Mouse (Mus musculus): ENCODE measurements around the gene Camk1d.

The Camk1d gene

DNA sequence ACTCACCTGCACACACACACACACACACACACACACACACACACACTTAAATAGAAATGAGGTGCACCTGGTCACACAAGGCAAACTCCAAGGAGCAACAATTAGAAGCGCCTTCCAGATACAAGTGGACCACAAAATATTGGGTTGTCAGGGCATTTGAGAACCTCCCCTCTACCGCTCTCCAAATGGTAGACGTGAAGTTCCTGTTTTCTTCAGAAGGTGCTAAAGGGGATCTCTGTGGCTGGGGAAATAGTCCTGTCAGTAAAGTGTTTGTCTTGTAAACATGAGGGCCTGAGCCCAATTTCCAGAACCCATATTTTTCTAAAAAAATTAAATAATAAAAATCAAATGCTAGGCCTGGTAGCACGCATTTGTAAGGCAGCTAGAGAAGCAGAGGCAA, 4.4 kb downstream of the Camk1d start:
- DNase-seq (ENCODE audit: low spot score), result no peak

GRCm38 (mm10) chr2:5707871-5708733, 6.2 kb downstream of the Camk1d start:
- peak; percentile 59 for DNase-seq (ENCODE audit: low spot score)

- no peak for DNase-seq (ENCODE audit: low spot score)
These were observed 7.7 kb downstream of the Camk1d start for GRCm38 (mm10) chr2:5706618-5707017.

DNA sequence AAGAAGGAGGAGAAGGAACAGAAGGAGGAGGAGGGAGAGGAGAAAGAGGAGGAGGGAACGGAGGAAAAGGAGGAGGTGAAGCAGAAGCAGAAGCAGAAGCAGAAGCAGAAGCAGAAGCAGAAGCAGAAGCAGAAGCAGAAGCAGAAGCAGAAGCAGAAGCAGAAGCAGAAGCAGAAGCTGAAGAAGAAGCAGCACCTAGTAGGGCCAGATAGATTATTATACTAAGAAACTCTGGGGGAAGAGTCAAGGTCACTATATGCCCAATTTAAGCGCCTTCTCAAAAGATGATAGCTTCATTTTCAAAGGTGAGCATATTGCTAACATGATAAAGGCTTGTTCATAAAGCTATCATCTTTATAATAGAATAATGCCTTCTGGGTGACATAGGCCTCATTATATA, 11.9 kb downstream of the Camk1d start:
- DNase-seq (ENCODE audit: low spot score), result no peak

DNA sequence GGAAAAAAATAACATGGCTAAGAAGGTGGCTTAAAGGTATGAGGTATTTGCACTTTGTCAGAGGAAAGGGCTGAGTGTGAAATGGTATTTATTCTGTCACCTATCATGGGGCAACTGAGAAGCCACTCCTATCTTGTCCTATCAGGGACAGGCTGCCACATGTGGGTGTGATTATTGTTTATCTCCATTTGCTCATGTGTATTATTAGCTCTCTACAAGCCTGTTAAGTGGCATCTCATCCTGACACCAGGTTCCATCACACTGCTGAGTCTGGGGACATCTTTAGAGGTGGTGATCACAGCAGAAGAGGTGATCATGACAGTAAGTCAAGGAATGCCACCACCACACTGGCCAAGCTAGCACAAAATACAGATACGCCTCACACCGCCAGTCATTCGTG, 13.4 kb downstream of the Camk1d start:
- no peak for DNase-seq (ENCODE audit: low spot score)

- no peak for DNase-seq (ENCODE audit: low spot score)
These were observed 15.9 kb downstream of the Camk1d start for GRCm38 (mm10) chr2:5698451-5698850.

DNA sequence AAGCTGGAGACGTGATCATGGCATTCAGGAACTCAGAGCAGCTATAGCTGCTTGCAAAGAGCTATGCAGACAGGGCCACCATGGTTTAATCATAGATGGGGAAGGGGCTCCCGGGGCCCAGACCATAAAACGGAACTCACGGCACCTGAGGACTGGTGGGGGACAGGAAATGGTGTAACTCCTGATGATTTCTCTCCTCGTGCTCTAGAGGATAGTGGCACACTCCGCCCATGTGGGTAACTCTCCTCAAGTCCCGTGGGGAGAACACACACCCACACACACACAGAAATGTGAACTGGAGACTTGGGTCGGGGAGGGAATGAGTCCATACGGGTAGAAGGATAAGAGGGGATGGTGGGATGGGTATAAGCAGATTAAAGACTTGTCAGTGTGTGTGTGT, 20.2 kb downstream of the Camk1d start:
- DNase-seq (ENCODE audit: low spot score), result no peak

- no peak for DNase-seq (ENCODE audit: low spot score)
These were observed 22.6 kb downstream of the Camk1d start for GRCm38 (mm10) chr2:5691729-5692128.

DNA sequence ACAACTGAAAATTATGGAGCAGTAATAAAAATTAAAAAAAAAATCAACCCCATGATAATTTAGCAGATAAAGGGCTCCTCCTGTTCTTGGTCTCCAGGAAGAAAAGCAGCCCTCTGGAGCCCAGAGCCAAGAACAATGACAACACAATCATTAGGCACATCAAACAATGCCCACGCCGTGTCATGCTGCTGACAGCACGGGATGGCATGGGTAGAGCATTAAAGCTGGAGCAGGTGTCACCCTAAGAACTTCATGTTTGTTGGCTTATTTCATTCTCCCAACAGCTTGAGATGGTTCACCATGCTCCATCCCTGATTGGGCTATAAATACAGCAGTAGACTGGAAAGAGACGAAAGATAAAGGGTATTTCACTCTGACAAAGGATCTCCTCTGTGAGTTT, 30.9 kb downstream of the Camk1d start:
- DNase-seq (ENCODE audit: low spot score), result no peak

- no peak for DNase-seq (ENCODE audit: low spot score)
These were observed 32.4 kb downstream of the Camk1d start for GRCm38 (mm10) chr2:5681909-5682308.

DNA sequence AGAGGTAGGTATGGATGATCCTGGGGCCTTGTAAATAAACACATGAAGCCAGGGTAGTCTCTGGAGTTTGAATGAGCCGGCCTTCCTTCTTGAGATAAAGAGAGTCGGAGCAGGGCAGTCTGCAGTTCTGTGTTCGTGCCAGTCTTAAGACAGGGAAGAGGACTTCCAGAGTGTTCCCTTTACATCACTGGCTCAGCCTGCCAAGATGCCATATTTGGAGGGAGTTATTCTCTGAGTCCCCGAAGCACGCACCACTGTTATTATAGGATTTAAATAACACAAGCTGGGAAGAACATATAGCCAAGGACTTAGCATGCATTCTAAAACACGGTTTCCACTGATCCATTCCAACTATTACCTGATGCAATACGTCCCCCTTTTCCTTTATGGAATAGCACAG, 33.0 kb downstream of the Camk1d start:
- DNase-seq (ENCODE audit: low spot score), result no peak

- no peak for DNase-seq (ENCODE audit: low spot score)
These were observed 35.3 kb downstream of the Camk1d start for GRCm38 (mm10) chr2:5679055-5679454.

- DNase-seq (ENCODE audit: low spot score), result no peak
These were observed 36.8 kb downstream of the Camk1d start for GRCm38 (mm10) chr2:5677472-5677871.

DNA sequence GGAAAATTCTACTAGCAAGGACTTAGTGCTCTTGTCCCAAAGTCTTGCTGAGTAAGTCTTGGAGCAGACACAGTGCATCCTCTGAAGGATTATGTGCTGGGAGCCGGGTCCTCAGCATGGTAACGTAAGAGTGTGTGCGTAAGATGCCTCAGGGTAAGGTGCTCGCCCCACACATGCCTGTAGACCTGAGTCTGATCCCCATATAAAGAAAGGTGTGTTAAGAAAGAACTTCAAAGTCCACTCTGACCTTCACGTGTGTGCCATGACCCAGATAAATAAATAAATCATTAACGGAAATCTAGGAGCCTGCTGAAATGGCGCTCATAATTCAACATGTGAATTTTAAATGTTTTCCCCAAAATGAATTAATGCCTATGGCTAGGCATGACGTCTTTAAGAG, 37.5 kb downstream of the Camk1d start:
- no peak for DNase-seq (ENCODE audit: low spot score)

DNA sequence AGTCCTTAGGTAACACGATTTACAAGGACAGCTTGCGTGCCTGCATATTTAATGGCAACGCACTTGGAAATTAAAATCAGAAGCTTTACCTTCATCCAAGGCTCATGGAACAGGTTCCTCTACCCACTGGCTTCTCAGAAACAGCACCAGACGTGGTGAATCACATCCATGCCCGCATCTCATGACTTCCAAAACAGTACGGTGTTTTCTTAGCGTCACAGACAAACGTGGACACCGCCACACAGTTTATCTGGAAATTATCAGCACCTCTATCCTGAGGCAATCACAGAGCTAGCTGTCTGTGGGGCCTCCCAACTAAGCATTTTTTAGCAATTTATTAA, 38.2 kb downstream of the Camk1d start:
- DNase-seq (ENCODE audit: low spot score), result no peak

- no peak for DNase-seq (ENCODE audit: low spot score)
These were observed 38.7 kb downstream of the Camk1d start for GRCm38 (mm10) chr2:5675431-5676142.

- DNase-seq (ENCODE audit: low spot score), result no peak
These were observed 39.8 kb downstream of the Camk1d start for GRCm38 (mm10) chr2:5674512-5674911.

DNA sequence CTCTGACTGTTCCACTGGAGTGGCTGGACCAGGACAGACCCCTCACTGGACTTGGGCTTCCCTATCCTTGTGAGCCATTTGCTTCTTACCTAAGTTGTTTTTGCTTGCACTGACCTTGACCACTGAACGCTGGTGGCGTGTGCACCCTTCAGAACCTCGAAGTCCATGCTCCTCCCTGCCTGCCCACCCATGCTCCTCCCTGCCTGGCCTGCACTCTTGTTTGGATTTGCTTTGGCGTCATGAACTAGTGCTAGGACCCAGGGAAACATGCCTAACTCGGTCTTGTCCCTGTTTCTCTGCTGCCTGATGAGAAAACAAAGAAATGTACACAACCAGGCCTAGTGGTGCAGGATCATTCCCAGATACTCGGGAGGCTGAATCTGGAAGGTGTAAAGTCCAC, 40.5 kb downstream of the Camk1d start:
- DNase-seq (ENCODE audit: low spot score), result no peak

GRCm38 (mm10) chr2:5672906-5673589, 41.3 kb downstream of the Camk1d start:
- DNase-seq (ENCODE audit: low spot score), result peak; percentile 10

DNA sequence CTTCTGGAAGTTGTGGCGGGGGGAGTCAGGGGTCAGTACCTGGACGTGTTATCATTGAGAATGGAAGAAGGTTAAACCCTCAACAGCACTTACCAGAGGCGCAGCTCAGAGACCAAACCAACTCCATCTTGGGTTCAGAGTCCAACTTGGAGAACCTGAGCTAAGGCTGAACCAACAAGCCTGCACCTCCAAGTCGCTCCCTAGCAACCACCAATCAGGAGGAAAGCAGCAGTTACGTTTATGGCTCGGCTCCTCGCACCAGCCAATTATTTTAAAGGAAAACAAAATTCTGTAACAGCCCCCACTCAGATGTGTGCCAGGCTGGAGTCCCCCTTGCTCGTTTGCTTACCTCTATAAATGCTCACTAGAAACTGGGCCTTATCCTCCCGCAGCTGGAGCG, 44.2 kb downstream of the Camk1d start:
- DNase-seq (ENCODE audit: low spot score), result no peak

- DNase-seq (ENCODE audit: low spot score), result no peak
These were observed 44.7 kb downstream of the Camk1d start for GRCm38 (mm10) chr2:5669498-5670040.

GRCm38 (mm10) chr2:5668940-5669339, 45.4 kb downstream of the Camk1d start:
- no peak for DNase-seq (ENCODE audit: low spot score)

DNA sequence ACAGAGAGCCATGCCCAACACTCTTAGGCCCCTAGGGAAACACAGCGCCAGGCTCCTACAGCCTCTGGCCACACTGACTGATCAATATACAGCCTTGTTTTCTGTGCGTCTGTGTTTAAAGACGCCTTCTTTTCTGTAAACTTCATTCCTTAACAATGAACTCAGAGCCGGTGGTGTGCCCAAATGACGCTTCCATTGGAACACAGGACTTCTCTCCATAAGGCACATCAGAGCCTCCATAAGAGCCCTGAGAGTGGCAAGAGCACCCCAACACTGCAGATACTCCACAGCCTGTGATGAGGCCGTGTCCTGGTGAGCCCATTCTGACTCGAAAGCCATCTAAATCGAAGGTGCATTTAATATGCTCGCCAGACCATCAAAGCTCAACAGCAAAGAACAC, 50.8 kb downstream of the Camk1d start:
- no peak for DNase-seq (ENCODE audit: low spot score)
